Mouse (Mus musculus): ENCODE measurements around the gene Syne2. TPM values are rescaled to one million over a fixed set of nuclear protein-coding genes. Genes with fewer than 3 reads are reported as not detected.
"Not testable (repeated sequence)": the region's sequence is repeated elsewhere in the genome, so short reads cannot be mapped to it uniquely, and the experiment has no call there.

The Syne2 gene
- total RNA-seq, 2 experiments from 2014 or later = 44.8 to 47.9 TPM

DNA sequence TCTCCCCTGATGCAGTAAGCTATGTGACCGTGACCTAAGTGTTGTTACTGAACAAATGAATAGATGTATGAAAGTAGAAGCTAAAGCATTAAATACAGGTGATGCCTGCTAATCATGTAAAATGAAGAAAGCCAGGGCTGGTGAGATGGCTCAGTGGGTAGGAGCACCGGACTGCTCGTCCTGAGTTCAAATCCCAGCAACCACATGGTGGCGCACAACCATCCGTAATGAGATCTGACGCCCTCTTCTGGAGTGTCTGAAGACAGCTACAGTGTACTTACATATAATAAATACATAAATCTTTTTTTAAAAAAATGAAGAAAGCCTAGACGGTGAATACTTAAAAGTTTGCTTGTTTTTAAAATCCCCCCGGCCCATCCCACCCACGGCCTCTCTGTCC, 315.1 kb downstream of the Syne2 start:
- intact Hi-C loops (cut with DNase I); DNase-seq: not testable (repeated sequence)

DNA sequence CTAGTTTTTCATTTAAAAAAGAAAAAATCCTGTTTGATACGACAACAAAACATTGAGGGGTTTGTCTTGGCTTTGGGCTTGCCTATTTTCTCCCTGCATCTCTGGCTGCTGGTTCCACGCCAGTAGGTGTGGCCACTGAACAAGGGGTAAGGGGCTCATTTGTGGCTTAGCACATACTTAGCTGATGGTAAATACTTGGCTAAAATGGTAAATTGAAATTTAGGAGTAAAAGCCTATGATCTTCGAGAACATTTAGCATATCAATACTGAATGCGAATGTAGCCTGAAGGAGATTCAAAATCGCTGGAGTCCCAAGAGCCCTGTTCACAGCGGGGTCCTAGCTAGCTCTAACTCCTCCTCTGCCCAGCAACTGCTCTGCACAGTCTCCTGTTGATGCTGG, 318.8 kb downstream of the Syne2 start:
- intact Hi-C loops (cut with DNase I) = no loop called here

DNA sequence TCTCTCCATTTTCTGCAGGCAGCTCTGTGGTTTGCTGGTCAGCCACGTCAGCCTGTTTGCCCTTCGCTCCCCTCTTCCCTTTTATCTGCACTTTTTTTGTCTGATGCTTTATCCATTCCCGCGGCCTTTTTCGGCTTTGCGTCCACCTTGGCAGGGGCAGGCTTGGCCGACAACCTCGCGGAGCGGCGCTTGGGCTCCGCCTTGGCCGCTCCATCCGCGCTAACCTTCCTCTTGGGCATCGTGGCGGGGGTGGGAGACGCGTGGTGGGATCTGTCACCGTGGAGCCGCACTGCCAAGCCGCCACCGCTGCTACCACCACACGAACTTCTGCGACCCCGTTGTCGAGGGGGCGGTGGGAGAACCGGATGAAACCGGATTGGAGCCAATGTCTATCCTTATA, 334.5 kb downstream of the Syne2 start:
- intact Hi-C loops (cut with DNase I) = not testable (repeated sequence)
- DNase-seq = peak in 1 of 2 experiments; percentile 6

More for the DNA sequence above, 318.8 kb downstream of the Syne2 start:
- DNase-seq = no peak

Small RNA genes lying within 50 kb of the gene (microRNA-seq; reads per million reads assigned to microRNA genes)
- 0 to 0.27 reads per million in 2 experiments for gene Mir5101

Other genes with a start within 250 kb of the Syne2 start
- gene Ppp2r5e, start 221.9 kb upstream of the Syne2 start, total RNA-seq (2021) = 10 to 100 TPM; 35.3 to 36.2 TPM
- 1 to 10 TPM; 2.5 TPM for gene Wdr89, start 148.6 kb upstream of the Syne2 start, total RNA-seq (2021)
- 10 to 100 TPM; 17.9 TPM for gene Sgpp1, start 82.4 kb upstream of the Syne2 start, total RNA-seq (2021)

Data from heart, postnatal 14 days (tissue).